Mouse (Mus musculus) granulocyte monocyte progenitor cell, adult 5-6 weeks (primary cell): ENCODE data around the gene Abcf3. TPM values are rescaled to one million over a fixed set of nuclear protein-coding genes. Genes with fewer than 3 reads are reported as not detected.
A peak's percentile ranks its signal among the peaks of the same experiment; 100 is the strongest.

Experiments used
- ATAC-seq: replicated peaks from 2 replicates; pipeline ENCODE4 v1.8.0; 2016; ENCODE audit warnings: mild to moderate bottlenecking, moderate TSS enrichment, inconsistent platforms; ENCODE audit not compliant: poor library complexity, severe bottlenecking
- total RNA-seq, 2 experiments: library from RNA; stranded (forward) in 1 of 2; stranded (reverse) in 1 of 2; fragments of 200-712, 200-1000 nt in 1 of 2; fragments of >200 nt in 1 of 2; fragmentation: Nextera tagmentation in 1 of 2; gene quantifications; 2 replicates each; pipeline ENCODE4 v1.2.3; 2014 to 2017

Abcf3 gene
- total RNA-seq, 2 experiments from 2014 or later, result 42.3 to 96.9 TPM

DNA sequence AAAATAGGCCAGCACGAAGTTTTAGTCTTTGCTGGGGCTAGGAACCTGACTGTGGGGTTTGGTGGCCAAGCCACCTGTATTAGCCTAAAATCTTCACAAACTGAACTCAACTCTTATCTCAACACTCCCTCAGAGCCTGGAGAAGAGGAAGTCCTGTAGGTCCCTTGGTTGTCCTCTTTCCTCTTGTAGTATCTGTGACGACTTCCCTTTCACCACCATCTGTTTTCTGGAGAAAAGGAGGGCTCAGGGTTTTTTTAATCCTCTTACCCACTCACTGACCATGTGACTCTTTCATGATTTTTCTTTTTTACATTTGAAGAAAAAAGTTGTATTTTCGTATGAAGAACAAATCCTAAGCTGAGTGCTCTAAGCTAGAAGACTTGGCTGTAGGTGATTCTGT is 8.7 kb upstream of the Abcf3 start:
- ATAC-seq, result no peak

- no peak for ATAC-seq
These were observed 7.9 kb upstream of the Abcf3 start for GRCm38 (mm10) chr16:20540438-20540837.

GRCm38 (mm10) chr16:20545696-20546095 is 2.7 kb upstream of the Abcf3 start:
- ATAC-seq, result no peak

GRCm38 (mm10) chr16:20547423-20547822 is 954 bp upstream of the Abcf3 start:
- ATAC-seq, result no peak

GRCm38 (mm10) chr16:20549161-20549560 is 784 bp downstream of the Abcf3 start:
- no peak for ATAC-seq

DNA sequence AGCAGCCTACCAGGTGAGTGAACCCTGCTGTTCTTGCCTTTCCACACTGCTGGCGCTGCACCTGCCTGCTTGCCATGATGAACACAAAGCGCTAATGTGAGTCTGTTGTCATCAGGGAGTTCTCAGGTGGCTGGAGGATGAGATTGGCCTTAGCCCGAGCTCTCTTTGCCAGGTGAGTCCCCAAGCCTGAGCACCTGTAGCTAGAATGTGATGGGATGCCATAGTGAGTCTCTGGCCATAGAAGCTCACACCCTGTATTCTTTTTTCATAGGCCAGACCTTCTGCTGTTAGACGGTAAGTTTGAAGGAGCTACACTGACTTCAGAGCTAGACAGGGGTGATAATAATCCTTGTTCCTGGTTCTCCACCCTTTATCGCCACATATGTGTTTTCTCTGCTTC is 3.3 kb downstream of the Abcf3 start:
- ATAC-seq, result no peak

DNA sequence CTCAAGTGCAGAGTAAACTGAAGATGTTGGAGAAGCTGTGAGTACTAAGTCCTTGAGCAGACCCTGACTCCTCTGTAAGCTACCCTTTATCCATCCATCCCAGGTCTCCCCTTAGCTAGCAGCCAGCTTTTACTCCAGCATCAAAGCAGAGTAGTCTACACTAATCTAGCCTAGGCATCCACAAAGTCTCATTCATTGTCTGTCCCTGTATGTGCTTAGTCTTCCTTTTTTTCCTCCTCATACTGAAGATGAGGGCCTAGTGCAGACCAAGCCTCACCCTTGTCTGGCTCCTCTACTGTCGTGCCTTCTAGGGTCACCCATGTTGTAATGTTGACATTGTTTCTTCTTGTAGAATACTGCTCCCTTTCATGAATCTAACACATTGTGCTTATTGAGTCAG is 4.2 kb downstream of the Abcf3 start:
- no peak for ATAC-seq

DNA sequence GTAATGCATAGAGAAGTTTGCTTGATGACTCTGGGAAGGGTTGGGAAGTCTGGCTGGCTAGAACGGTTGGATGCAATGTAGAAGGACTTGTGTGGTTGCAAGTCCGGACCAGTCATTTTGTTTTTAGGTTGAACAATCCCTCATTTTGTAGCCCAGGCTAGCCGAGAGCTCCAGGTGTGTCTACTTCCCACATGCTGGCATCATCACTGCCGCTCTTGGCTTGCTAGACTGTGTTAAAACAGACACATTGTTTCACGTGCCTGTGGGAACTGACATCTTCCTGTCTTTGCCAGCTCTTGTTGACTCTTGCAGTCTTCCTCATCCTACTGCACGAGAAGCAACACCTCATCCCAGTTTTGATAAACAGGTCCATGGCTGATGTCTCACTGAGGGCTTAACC is 6.6 kb downstream of the Abcf3 start:
- no peak for ATAC-seq

- no peak for ATAC-seq
These were observed 9.0 kb downstream of the Abcf3 start for GRCm38 (mm10) chr16:20557381-20557780.

DNA sequence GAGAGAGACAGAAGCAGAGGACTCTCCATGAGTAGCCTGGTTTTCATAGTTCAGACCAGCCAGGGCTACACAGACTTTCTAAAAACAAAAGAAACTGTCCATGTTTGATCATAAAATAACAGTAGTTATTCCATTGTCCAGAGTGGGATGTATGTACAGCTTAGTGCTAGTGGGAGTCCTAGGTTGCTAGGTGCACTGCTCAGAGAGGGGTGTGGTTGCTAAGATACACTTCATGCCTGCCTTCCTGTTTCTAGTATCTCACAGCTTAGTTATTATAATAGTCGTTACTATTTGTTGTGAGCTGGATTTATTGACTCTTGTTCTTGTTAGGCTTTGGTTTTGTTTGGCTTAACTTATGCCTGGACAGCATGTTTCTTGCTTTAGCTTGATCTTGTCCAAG is 16.7 kb downstream of the Abcf3 start:
- no peak for ATAC-seq

DNA sequence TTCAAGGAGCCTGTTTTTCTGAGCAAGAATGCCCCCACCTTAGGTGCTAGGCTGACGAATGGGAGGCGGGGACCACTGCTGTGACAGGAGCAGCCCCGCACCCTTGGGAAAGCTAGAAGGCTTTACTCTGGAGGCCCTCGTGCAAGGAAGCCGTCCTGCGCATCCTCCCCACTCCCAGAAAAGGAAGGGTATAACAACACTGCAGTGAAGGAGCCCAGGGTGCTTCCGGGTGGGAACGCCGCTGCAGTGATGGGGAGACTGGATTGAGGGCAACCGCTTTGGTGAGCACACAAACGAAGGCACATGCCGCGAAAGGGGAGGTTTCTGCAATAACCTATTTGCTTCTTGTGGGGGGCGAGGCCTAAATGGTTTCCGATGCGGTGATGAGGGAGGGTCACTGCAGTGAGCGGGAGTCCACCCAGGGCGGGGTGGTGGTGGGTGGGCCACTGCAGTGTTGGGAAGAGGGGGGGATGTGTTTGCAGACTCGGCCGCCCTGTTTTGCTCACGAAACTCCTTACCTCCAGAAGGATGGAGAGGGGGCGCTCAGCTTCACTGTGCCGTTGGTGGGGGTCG is 41.1 kb downstream of the Abcf3 start, which contains the start of gene Vwa5b2:
Gene Vwa5b2 (plus strand): TSS at position 106 of the 573 bp plus-strand sequence.
- no peak for ATAC-seq

- peak; percentile 54 for ATAC-seq
These were observed 41.7 kb downstream of the Abcf3 start for GRCm38 (mm10) chr16:20589939-20590679.

DNA sequence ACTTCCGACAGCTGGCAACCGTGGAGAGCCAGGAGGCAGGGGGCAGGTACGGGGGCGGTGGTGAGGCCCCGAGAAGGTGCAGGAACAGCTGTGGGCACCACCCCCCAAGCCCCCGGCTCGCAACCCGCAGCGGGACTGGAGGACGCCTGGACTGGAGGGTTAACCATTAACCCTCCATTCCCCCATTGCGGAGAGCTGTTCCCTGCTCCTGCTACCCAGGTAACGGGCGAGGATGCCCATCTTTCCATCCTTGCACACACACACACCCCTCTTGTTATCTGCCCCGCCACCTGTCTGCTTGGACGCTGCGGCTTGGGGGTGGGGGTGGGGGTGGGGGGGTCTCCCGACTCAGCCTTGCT is 42.3 kb downstream of the Abcf3 start:
- ATAC-seq, result no peak

DNA sequence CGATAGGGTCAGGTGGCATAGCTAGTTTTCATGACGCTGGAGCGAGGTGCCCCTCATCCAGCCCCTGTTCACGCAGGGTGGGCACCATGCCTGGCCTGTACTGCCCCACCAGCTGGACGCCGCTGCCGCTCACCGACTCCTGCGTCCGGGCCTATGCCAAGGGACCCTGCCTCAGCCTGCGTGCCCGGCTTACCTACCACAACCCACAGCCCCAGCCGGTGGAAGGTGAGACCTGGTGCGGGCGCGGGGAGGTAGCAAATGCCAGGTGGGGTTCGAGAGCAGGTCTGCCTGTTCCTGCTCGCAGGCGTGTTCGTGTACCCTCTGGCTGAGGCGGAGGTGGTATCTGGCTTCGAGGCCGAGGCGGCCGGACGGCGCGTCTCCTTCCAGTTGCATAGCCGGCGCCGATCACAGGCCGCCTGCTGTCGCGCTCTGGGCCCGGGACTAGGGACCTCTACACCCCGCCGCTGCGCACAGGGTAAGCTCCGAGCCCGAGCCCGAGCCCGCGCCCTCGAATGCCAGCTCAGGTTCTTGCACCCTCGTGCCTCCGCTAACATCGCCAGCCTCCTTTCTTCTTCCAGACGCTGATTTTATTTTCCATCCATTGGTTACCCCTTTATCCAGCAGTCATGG is 42.8 kb downstream of the Abcf3 start:
- peak; percentile 55 for ATAC-seq

- no peak for ATAC-seq
These were observed 46.8 kb downstream of the Abcf3 start for GRCm38 (mm10) chr16:20595060-20595673.

DNA sequence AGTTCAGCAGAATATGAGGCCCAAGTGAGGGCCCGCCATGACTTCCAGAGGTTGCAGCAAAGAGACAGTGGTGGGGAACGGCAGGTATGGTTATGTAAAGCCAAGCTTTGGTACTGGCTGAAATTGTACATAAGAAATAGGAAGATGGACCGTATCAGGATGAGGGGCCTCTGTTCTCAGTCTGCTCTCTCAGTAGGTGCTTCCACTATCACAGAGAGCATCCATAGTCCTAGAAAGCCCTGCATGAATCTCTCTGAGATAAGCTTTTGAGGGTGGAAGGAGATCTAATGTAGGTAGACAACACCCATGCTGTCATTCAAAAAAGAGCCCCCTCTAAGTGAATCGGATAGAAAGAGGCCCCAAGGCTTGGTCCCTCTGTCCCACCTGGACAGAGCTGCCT is 47.4 kb downstream of the Abcf3 start:
- ATAC-seq, result no peak

DNA sequence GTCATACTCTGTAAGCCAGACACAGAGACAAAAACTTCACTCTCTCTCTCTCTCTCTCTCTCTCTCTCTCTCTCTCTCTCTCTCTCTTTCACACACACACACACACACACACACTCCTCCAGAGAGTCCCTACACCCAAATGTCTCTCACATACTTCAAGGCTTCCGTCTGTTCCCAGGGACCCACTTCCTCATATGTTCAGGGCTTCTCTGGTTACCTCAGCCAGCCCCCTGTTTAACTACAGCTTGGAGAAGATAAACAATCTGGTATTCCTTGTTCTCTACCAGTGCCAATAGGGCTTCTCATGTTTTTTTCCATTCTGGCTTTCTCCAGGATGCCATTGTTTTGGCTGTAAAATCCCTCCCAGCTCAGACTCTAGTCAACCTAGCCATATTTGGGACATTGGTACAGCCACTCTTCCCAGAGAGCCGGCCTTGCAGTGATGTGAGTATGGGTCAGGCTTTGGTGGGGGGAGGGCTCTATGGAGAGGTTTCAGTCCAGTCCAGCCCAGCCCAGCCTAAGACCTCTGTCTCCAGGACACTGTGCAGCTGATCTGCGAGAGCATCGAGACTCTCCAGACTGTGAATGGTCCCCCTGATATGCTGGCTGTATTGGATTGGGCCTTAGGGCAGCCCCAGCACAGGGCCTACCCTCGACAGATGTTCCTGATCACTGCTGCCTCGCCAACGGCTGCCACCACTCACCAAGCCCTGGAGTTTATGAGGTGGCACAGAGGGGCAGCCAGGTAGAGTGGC is 48.5 kb downstream of the Abcf3 start:
- no peak; the same call in 1 of the 2 replicates for ATAC-seq

DNA sequence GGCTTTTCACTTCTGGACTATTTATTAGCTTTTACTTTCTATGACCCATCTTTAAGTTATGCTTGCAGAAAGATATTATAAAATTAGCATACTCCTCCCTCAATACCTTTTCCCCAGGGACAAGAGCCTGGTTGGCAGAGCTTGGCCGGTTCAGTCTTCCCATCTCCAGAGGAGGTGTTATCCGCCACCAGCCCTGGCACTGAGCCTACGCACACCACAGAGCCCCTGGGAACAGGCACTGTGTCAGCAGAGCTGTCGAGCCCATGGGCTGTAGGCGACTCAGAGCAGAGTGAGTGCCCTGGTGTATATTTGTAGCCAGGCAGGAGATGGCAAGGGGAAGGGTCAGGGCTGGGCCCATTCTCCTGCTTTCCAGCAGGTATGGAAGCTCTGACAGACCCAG is 52.1 kb downstream of the Abcf3 start:
- no peak for ATAC-seq

DNA sequence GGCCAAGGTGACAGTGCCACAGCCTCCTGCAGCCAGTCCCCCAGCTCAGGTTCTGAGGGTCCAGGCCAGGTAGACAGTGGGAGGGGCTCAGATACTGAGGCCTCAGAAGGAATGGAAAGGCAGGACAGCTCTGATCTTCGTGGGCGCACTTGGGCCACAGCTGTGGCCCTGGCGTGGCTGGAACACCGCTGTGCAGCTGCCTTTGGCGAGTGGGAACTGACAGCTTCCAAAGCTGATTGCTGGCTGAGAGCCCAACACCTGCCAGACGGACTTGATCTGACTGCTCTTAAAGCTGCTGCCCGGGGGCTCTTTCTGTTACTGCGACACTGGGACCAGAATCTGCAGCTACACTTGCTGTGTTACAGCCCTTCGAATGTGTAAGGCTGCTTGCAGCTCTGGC is 56.3 kb downstream of the Abcf3 start:
- no peak for ATAC-seq

- ATAC-seq, result peak; percentile 79
These were observed 62.4 kb downstream of the Abcf3 start for GRCm38 (mm10) chr16:20610501-20611356.
